In the genomic region with DNA sequence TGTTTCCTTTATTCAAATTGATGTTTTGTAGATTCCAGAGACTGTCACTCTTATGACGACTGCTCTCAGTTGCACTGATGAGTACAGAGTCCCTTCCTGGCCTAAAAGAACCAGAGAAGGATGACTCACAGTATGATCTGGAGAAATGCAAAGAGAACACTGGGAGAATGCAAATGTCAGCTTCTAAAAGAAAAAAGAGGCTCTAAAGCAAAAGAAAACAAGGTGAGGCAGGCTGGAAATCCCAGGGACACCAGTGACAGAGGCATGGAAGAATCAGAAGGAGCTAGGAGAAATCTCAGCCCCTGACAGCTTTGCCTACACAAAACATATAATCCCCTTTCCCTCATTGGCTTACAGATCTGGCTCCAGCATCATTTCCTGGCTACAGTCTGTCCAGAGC, we compare ENCODE assay signal across 27 mouse cellular contexts.
DNase-seq lines count a peak whose midpoint lies in the region; ATAC-seq and TF ChIP-seq lines count a peak whose summit lies in the region.
"Had no signal": no experiment of that assay in that cellular context is flagged by ENCODE, and none has a peak within 500 bp of the region (broad histone marks: within the 10 kb centered on the region; RNA-seq: fewer than 3 reads in every experiment).

No protein-coding gene starts in this region.

- no peak for TF ChIP-seq POLR2A in cortical plate, adult 2 months (IDR thresholded peaks at IDR 0.05; ENCODE audit: extremely low read depth, insufficient read depth, low read length)

- no peak overlapping the region for H3K4me3 ChIP-seq in cortical plate, adult 2 months (ENCODE audit: insufficient read depth, low read length)
- H3K4me3 ChIP-seq: embryonic facial prominence, embryonic 12.5 days; heart, embryonic 10.5 days; heart, embryonic 15.5 days; limb, embryonic 10.5 days; limb, embryonic 15.5 days; liver, embryonic 13.5 days; megakaryocyte, embryonic 14.5 days; midbrain, embryonic 13.5 days had no signal

- H3K4me1 ChIP-seq in cortical plate, adult 2 months (ENCODE audit: control insufficient read depth, insufficient read depth, low read length), result peaks cover 7% of the 10 kb centered on the region
- H3K4me1 ChIP-seq: embryonic facial prominence, embryonic 12.5 days; heart, embryonic 10.5 days; heart, embryonic 15.5 days; limb, embryonic 10.5 days; limb, embryonic 15.5 days; liver, embryonic 13.5 days; megakaryocyte, embryonic 14.5 days; midbrain, embryonic 13.5 days had no signal

- peak; percentile 41 to 80 for DNase-seq in adrenal gland, adult (ENCODE audit: inconsistent age in 2 of 2, low spot score in 1 of 2)
- no peak for DNase-seq in adrenal gland, adult 18-20 months (ENCODE audit: low spot score in 2 of 2)
- no peak for DNase-seq in frontal cortex, postnatal 10 days (ENCODE audit: low spot score in 2 of 2)
- DNase-seq in left cerebral cortex, adult 18-20 months (ENCODE audit: low spot score in 2 of 2), result peak; percentile 11 to 21
- no peak for DNase-seq in left cerebral cortex, postnatal 36 days (ENCODE audit: low spot score in 2 of 2)
- DNase-seq in kidney, adult 8-10 months, result no peak
- DNase-seq: cerebellum, adult 11 months; cerebellum, adult 9-10 months; gastrocnemius, postnatal 10 days; kidney, adult 9 months; kidney, postnatal 10 days; layer of hippocampus, adult 9-11 months; liver, embryonic 13.5 days; lung, adult 18-20 months; lung, postnatal 4 days had no signal

- peak; percentile 77 for ATAC-seq in frontal cortex, adult (ENCODE audit: low TSS enrichment)
- ATAC-seq: forebrain, embryonic 14.5 days; intestine, embryonic 16.5 days; lung, postnatal 0 days; midbrain, embryonic 13.5 days had no signal

- intact Hi-C loops in left cerebral cortex, postnatal 36 days (cut with DNase I), result no loop called here

- TF ChIP-seq CTCF in cortical plate, adult 2 months (IDR thresholded peaks at IDR 0.05; ENCODE audit: extremely low read depth, insufficient read depth, low read length), result no peak

- H3K27ac ChIP-seq in cortical plate, adult 2 months (ENCODE audit: insufficient read depth, low read length), result peak overlapping the region; percentile 89
- H3K27ac ChIP-seq: embryonic facial prominence, embryonic 12.5 days; heart, embryonic 10.5 days; heart, embryonic 15.5 days; limb, embryonic 10.5 days; limb, embryonic 15.5 days; liver, embryonic 13.5 days; midbrain, embryonic 13.5 days had no signal

Comparison
In these comparisons a context has a peak if more than half of its experiments do, and no peak if none do; other contexts are left out.
1. DNase-seq: peak in adrenal gland, adult (2 of 2) and left cerebral cortex, adult 18-20 months (2 of 2); none in adrenal gland, adult 18-20 months (0 of 2), frontal cortex, postnatal 10 days (0 of 2), left cerebral cortex, postnatal 36 days (0 of 2) and kidney, adult 8-10 months (0 of 2).